Mouse (Mus musculus) cerebellum, adult 2 months (tissue): ENCODE measurements around the gene Gab1. TPM values are rescaled to one million over a fixed set of nuclear protein-coding genes. Genes with fewer than 3 reads are reported as not detected.

Source experiments
- DNase-seq, 2 experiments: peaks; one replicate each; pipeline ENCODE4 v3.0.0; 2021
- H3K27ac ChIP-seq: fragments of 200-500 bp; 2 replicates; pipeline ENCODE4 v1.5.1; 2012; ENCODE audit warnings: low read length, control low read depth, inconsistent platforms; ENCODE audit not compliant: insufficient read depth
- H3K27me3 ChIP-seq: fragments of 200-500 bp; 2 replicates; pipeline ENCODE4 v1.6.1; 2012; ENCODE audit warnings: inconsistent platforms, mild to moderate bottlenecking, low read length, moderate library complexity; ENCODE audit not compliant: control insufficient read depth, insufficient read depth
- H3K4me1 ChIP-seq: fragments of 200-500 bp; 2 replicates; pipeline ENCODE4 v1.6.1; 2011; ENCODE audit warnings: low read length; ENCODE audit not compliant: control insufficient read depth, insufficient read depth
- H3K4me3 ChIP-seq: fragments of 200-500 bp; replicated peaks from 2 replicates; pipeline ENCODE3; 2011; ENCODE audit warnings: mild to moderate bottlenecking, low read depth, low read length, control low read depth; ENCODE audit not compliant: insufficient read depth
- CTCF ChIP-seq: fragments of 200-500 bp; IDR thresholded peaks from 2 replicates; pipeline ENCODE4 v1.5.1; 2011; ENCODE audit warnings: low read depth, mild to moderate bottlenecking, control low read depth, low read length, moderate library complexity, borderline replicate concordance; ENCODE audit not compliant: insufficient read depth
- POLR2A ChIP-seq: fragments of 200-500 bp; IDR thresholded peaks from 2 replicates; pipeline ENCODE4 v1.6.1; 2011; ENCODE audit warnings: low read length, control low read depth, borderline replicate concordance; ENCODE audit not compliant: insufficient read depth
- WGBS: fragments of 180-500 bp; shearing (Covaris S2); methylation state at CpG from one replicate; pipeline ENCODE4 v1.1.7; 2018; 5-methylcytosine and 5-hydroxymethylcytosine counted together
- polyA plus RNA-seq: library from polyadenylated mRNA; depleted of rRNA; stranded (reverse); fragments of >200 nt; gene quantifications from 2 replicates; pipeline ENCODE4 v1.2.3, GENCODE M21; 2012

The Gab1 gene
- polyA plus RNA-seq, 1 experiment = 34.0 TPM

DNA sequence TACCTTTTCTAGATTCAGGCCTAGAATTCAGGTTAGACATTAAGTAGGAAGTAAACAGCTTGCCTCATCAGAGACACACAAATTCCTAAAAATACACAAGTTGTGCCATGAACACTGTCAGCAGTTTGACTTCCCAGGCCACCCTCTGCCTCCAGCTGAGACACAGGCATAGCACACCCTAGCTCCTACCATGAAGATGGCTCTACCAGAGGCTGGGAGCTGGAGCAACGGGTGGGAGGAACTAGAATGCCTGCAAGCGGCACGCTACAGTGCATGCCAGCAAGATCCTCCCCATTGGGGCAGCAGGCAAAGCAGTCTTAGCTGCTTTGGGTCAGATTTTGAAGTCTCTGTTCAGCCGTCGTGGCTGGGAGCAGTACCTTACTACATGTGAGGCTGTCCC lies 57.1 kb downstream of the Gab1 start:
- Histone ChIP-seq H3K27ac (0 out of 2 replicates have a peak overlapping the region, but pooled peaks have one; percentile 23), H3K4me3 (no peak overlapping the region), H3K4me1 (peaks cover 15% of the 10 kb centered on the region), H3K27me3 (no peaks in the 10 kb centered on the region)
- 77% methylated on average over 5 of the region's 5 CpGs for WGBS
- no peak for DNase-seq
- TF ChIP-seq POLR2A (no peak), CTCF (no peak)

GRCm38 (mm10) chr8:80821367-80822225 lies 58.7 kb downstream of the Gab1 start:
- TF ChIP-seq POLR2A (no peak), CTCF (no peak)
- no peak overlapping the region for H3K4me3 ChIP-seq
- H3K27me3 ChIP-seq = no peaks in the 10 kb centered on the region
- peaks cover 7% of the 10 kb centered on the region for H3K4me1 ChIP-seq
- no peak overlapping the region for H3K27ac ChIP-seq
- no peak for DNase-seq
- 78% methylated on average over 12 of the region's 12 CpGs for WGBS

GRCm38 (mm10) chr8:80818978-80819377 lies 61.3 kb downstream of the Gab1 start:
- no peak overlapping the region for H3K27ac ChIP-seq
- 93% methylated on average over 6 of the region's 6 CpGs for WGBS
- H3K27me3 ChIP-seq = no peaks in the 10 kb centered on the region
- TF ChIP-seq POLR2A (no peak), CTCF (no peak)
- no peaks in the 10 kb centered on the region; the same call in 1 of the 2 replicates for H3K4me1 ChIP-seq
- H3K4me3 ChIP-seq = no peak overlapping the region
- no peak for DNase-seq

DNA sequence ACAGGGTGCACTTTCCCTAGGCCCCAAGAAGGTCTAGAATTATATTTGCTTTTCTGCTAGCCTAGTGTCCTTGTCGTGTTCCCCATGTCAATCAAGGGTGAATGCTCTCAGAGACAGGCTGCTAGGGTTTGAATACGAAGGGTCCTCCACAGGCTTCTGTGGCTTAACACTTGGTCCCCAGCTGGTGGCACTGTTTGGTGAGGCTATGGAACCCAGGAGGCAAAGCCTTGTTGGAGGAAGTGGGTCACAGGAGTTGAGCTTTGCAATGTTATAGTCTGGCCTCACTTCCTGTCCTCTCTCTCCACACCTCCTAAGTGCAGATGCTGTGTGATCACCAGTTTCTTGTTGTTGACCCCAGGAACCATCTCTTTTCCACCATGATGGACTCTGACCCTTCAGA lies 63.3 kb downstream of the Gab1 start:
- H3K4me1 ChIP-seq = no peaks in the 10 kb centered on the region; the same call in 1 of the 2 replicates
- DNase-seq = no peak
- no peaks in the 10 kb centered on the region for H3K27me3 ChIP-seq
- H3K4me3 ChIP-seq = no peak overlapping the region
- WGBS = 86% methylated on average over 2 of the region's 2 CpGs
- TF ChIP-seq POLR2A (no peak), CTCF (no peak)
- no peak overlapping the region for H3K27ac ChIP-seq

- Histone ChIP-seq H3K27ac (no peak overlapping the region), H3K4me3 (no peak overlapping the region), H3K4me1 (no peaks in the 10 kb centered on the region; the same call in 1 of the 2 replicates), H3K27me3 (no peaks in the 10 kb centered on the region)
- TF ChIP-seq CTCF (no peak), POLR2A (no peak)
- no peak for DNase-seq
- WGBS = 72% methylated on average over 6 of the region's 6 CpGs
Observed at GRCm38 (mm10) chr8:80815179-80815578, 65.1 kb downstream of the Gab1 start.

DNA sequence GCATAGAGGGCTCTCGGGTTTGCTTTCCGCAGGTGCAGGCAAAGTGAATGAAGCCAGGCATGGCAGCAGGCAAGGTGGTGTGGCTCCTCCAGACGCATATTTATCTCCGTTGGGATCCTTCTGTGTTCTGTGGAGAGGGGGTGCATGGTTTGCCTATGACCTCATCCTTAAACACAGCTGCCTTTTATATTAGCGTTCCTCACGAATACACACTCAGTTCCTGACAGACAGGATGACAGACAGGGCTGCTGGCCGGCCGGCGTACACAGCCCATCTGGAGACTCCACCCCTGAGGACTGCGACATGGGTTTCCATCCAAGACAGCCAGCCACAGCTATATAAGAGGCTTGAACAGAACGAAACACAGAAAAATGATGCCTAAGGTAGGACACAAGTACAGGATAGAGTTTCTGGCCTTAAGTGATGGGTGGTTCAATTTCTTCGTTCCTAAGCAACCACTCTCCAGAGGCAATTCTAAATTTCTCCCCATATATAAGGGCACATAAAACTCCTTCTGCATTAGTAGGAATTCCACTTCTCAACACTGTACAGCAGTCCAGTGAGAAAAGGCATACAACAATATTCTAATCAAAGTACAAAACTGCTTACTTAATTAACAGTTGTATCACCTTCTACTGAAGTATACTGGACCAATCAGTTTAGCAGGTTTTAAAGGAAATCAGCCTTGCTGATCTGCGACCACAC lies 66.1 kb downstream of the Gab1 start:
- Histone ChIP-seq H3K27ac (no peak overlapping the region), H3K4me1 (no peaks in the 10 kb centered on the region; the same call in 1 of the 2 replicates), H3K4me3 (peak overlapping the region; percentile 17), H3K27me3 (no peaks in the 10 kb centered on the region)
- TF ChIP-seq CTCF = no peak
- no peak for TF ChIP-seq POLR2A
- peak in 1 of 2 experiments; percentile 24 for DNase-seq
- 28% methylated on average over 13 of the region's 13 CpGs for WGBS

DNA sequence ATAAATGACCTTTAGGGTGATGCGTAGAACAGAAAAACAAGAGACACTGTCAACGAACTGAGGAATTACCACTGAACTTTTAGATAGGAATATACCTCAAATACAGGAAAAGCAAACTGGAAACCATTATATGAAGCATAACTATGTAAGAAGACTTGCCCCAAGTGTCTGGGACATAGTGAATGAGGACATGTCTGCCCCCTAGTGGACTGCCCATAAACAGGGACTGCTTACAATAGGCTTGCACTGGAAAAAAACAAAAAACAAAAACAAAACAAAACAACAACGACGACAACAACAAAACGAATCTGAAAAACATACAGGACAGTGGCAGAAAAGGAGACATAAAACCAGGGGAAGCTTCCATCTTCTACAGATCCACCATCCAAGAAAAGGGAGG lies 66.9 kb downstream of the Gab1 start:
- peak in 1 of 2 experiments; percentile 39 for DNase-seq
- 80% methylated on average over 5 of the region's 5 CpGs for WGBS
- TF ChIP-seq CTCF = peak; percentile 55; the same call in 1 of the 2 replicates
- no peak for TF ChIP-seq POLR2A
- H3K4me1 ChIP-seq = no peaks in the 10 kb centered on the region; the same call in 1 of the 2 replicates
- H3K4me3 ChIP-seq = no peak overlapping the region
- H3K27me3 ChIP-seq = no peaks in the 10 kb centered on the region
- H3K27ac ChIP-seq = no peak overlapping the region
